ENCODE assay signal across 9 mouse cellular contexts in genomic region chr10:77543226-77543625, GRCm38 (mm10). TPM values are rescaled to one million over a fixed set of nuclear protein-coding genes. Genes with fewer than 3 reads are reported as not detected.
DNase-seq lines count a peak whose midpoint lies in the region; ATAC-seq and TF ChIP-seq lines count a peak whose summit lies in the region.
"Had no signal": no experiment of that assay in that cellular context is flagged by ENCODE, and none has a peak within 500 bp of the region (broad histone marks: within the 10 kb centered on the region; RNA-seq: fewer than 3 reads in every experiment).

No protein-coding gene starts in this region.

- no peak for ATAC-seq in kidney, embryonic 16.5 days (ENCODE audit: low FRiP score, low TSS enrichment)
- ATAC-seq in CD4-positive, CD25-positive, alpha-beta regulatory T cell, adult 4 months, result peak; percentile 56
- ATAC-seq in granulocyte monocyte progenitor cell, adult 5-6 weeks (replicated peaks; ENCODE audit: poor library complexity, severe bottlenecking), result 0 out of 2 replicates have a peak, but pooled peaks have one; percentile 12

- 54% methylated on average over 7 of the region's 7 CpGs for WGBS in kidney, adult 2 months
- 52% methylated on average over 7 of the region's 7 CpGs for WGBS in kidney, embryonic 16.5 days

- H3K4me2 ChIP-seq in kidney, embryonic 16.5 days (replicated peaks; ENCODE audit: low read depth, low read length), result no peak overlapping the region
- H3K4me2 ChIP-seq: embryonic facial prominence, embryonic 15.5 days had no signal

- H3K4me1 ChIP-seq in kidney, adult 2 months (ENCODE audit: control insufficient read depth, insufficient read depth, low read length), result no peaks in the 10 kb centered on the region
- H3K4me1 ChIP-seq in kidney, embryonic 16.5 days (ENCODE audit: insufficient read depth, low read length), result no peaks in the 10 kb centered on the region
- H3K4me1 ChIP-seq: embryonic facial prominence, embryonic 15.5 days had no signal

- H3K36me3 ChIP-seq in kidney, adult 2 months (ENCODE audit: control insufficient read depth, insufficient read depth, low read length), result no peaks in the 10 kb centered on the region
- H3K36me3 ChIP-seq in kidney, embryonic 16.5 days (ENCODE audit: insufficient read depth, low read length), result no peaks in the 10 kb centered on the region
- H3K36me3 ChIP-seq: embryonic facial prominence, embryonic 15.5 days had no signal

- peak; percentile 60 for TF ChIP-seq CTCF in kidney, adult 2 months (conservative IDR thresholded peaks at IDR 0.05; ENCODE audit: insufficient read depth, insufficient read length, low read depth, low read length)

- H3K27ac ChIP-seq in kidney, adult 2 months (ENCODE audit: insufficient read depth, low read depth, low read length), result no peak overlapping the region
- no peak overlapping the region for H3K27ac ChIP-seq in kidney, embryonic 16.5 days (ENCODE audit: low read length)
- H3K27ac ChIP-seq: embryonic facial prominence, embryonic 15.5 days had no signal

- TF ChIP-seq POLR2A in kidney, adult 2 months (IDR thresholded peaks at IDR 0.05; ENCODE audit: low read depth, low read length), result no peak

- no peak overlapping the region for H3K9ac ChIP-seq in kidney, embryonic 16.5 days (replicated peaks; ENCODE audit: low read length)
- H3K9ac ChIP-seq: embryonic facial prominence, embryonic 15.5 days had no signal

- peak; percentile 42 for DNase-seq in kidney, adult 2 months
- peak; percentile 46 for DNase-seq in WW6 (ENCODE audit: low read depth, low spot score)
- peak; percentile 9 for DNase-seq in retina, postnatal 7 days (ENCODE audit: low read depth, low spot score)
- no peak for DNase-seq in ovary, postnatal 10 days (ENCODE audit: low spot score)
- no peak for DNase-seq in urinary bladder, postnatal 14 days (ENCODE audit: low spot score)

- no peaks in the 10 kb centered on the region for H3K9me3 ChIP-seq in kidney, embryonic 16.5 days (ENCODE audit: low read length)
- H3K9me3 ChIP-seq: embryonic facial prominence, embryonic 15.5 days had no signal

- H3K4me3 ChIP-seq in kidney, adult 2 months (ENCODE audit: insufficient read depth, low read depth, low read length), result no peak overlapping the region
- no peak overlapping the region for H3K4me3 ChIP-seq in kidney, embryonic 16.5 days (ENCODE audit: low read length)
- H3K4me3 ChIP-seq: embryonic facial prominence, embryonic 15.5 days had no signal

- no peaks in the 10 kb centered on the region for H3K27me3 ChIP-seq in kidney, adult 2 months (replicated peaks; ENCODE audit: control insufficient read depth, insufficient read depth, low read length)
- H3K27me3 ChIP-seq in kidney, embryonic 16.5 days (ENCODE audit: insufficient read depth, low read length), result no peaks in the 10 kb centered on the region
- H3K27me3 ChIP-seq: embryonic facial prominence, embryonic 15.5 days had no signal

RNA-seq across cellular contexts. Expression of gene Itgb2, which starts 13.2 kb away (rescaled TPM):
- polyA plus RNA-seq in kidney, adult 2 months (2012; rRNA removed), result 6.5 and 13.6 TPM in 2 replicates
- polyA plus RNA-seq in kidney, embryonic 16.5 days (2015; fragmentation: Nextera tagmentation; extraction: Ambion mirVana), result 1.6 and 1.7 TPM in 2 replicates
- 100 to 1,000 TPM; 449 to 774 TPM for polyA plus RNA-seq in CD4-positive, CD25-positive, alpha-beta regulatory T cell, adult 4 months (2017; shearing (Covaris generic))
- total RNA-seq in granulocyte monocyte progenitor cell, adult 5-6 weeks (2014; fragmentation: Nextera tagmentation), result 17.1 and 28.9 TPM in 2 replicates
- total RNA-seq in granulocyte monocyte progenitor cell, adult 5-6 weeks (2017), result 32.0 and 36.6 TPM in 2 replicates

RNA-seq across cellular contexts. Expression of gene Fam207a, which starts 27.6 kb away (rescaled TPM):
- polyA plus RNA-seq in kidney, adult 2 months (2012; rRNA removed), result 30.5 and 31.4 TPM in 2 replicates
- polyA plus RNA-seq in kidney, embryonic 16.5 days (2015; fragmentation: Nextera tagmentation; extraction: Ambion mirVana), result 36.5 and 36.6 TPM in 2 replicates
- polyA plus RNA-seq in CD4-positive, CD25-positive, alpha-beta regulatory T cell, adult 4 months (2017; shearing (Covaris generic)), result 10 to 100 TPM; 11.8 to 14.3 TPM
- total RNA-seq in granulocyte monocyte progenitor cell, adult 5-6 weeks (2014; fragmentation: Nextera tagmentation), result 14.6 and 14.8 TPM in 2 replicates
- total RNA-seq in granulocyte monocyte progenitor cell, adult 5-6 weeks (2017), result 23.5 and 43.2 TPM in 2 replicates

RNA-seq across cellular contexts. Expression of gene Pttg1ip, which starts 38.3 kb away (rescaled TPM):
- polyA plus RNA-seq in kidney, adult 2 months (2012; rRNA removed), result 321 and 342 TPM in 2 replicates
- 194 and 206 TPM in 2 replicates for polyA plus RNA-seq in kidney, embryonic 16.5 days (2015; fragmentation: Nextera tagmentation; extraction: Ambion mirVana)
- polyA plus RNA-seq in CD4-positive, CD25-positive, alpha-beta regulatory T cell, adult 4 months (2017; shearing (Covaris generic)), result 100 to 1,000 TPM; 107 to 179 TPM
- total RNA-seq in granulocyte monocyte progenitor cell, adult 5-6 weeks (2014; fragmentation: Nextera tagmentation), result 36.6 and 39.0 TPM in 2 replicates
- total RNA-seq in granulocyte monocyte progenitor cell, adult 5-6 weeks (2017), result 34.6 and 37.0 TPM in 2 replicates

Comparison
In these comparisons a context has a peak if more than half of its experiments do, and no peak if none do; other contexts are left out.
1. DNase-seq: peak in kidney, adult 2 months (single experiment), WW6 (single experiment) and retina, postnatal 7 days (single experiment); none in ovary, postnatal 10 days (single experiment) and urinary bladder, postnatal 14 days (single experiment).
2. RNA of gene Itgb2, which starts 13.2 kb away (polyA plus RNA-seq): 449 to 774 TPM in CD4-positive, CD25-positive, alpha-beta regulatory T cell, adult 4 months; 6.5 to 13.6 TPM in kidney, adult 2 months and 1.6 to 1.7 TPM in kidney, embryonic 16.5 days; every median in the first group is over 10 times any median in the second.